Mouse (Mus musculus) C2C12 (cell line): ENCODE measurements around the gene Cep95. TPM values are rescaled to one million over a fixed set of nuclear protein-coding genes. Genes with fewer than 3 reads are reported as not detected.

ENCODE experiments used
- H3K27me3 ChIP-seq: one replicate; pipeline ENCODE4 v1.6.1; 2011; ENCODE audit not compliant: control insufficient read depth, insufficient read depth, insufficient read length
- H3K36me3 ChIP-seq: one replicate; pipeline ENCODE4 v1.6.1; 2011; ENCODE audit not compliant: control insufficient read depth, insufficient read depth
- H3K4me3 ChIP-seq: one replicate; pipeline ENCODE4 v1.5.1; 2011; ENCODE audit warnings: mild to moderate bottlenecking, control low read depth; ENCODE audit not compliant: poor library complexity, insufficient read depth, severe bottlenecking
- H3K79me2 ChIP-seq: one replicate; pipeline ENCODE4 v1.6.1; 2011; ENCODE audit not compliant: control insufficient read depth, insufficient read depth
- H3K79me3 ChIP-seq: one replicate; pipeline ENCODE4 v1.6.1; 2011; ENCODE audit warnings: low read depth, control low read depth
- H3ac ChIP-seq: one replicate; pipeline ENCODE3; 2011; ENCODE audit warnings: low read depth; ENCODE audit not compliant: control insufficient read depth, insufficient read length
- CEBPB ChIP-seq: IDR thresholded peaks from one replicate; pipeline ENCODE4 v1.6.1; 2011; ENCODE audit warnings: low read depth, mild to moderate bottlenecking, control low read depth, moderate library complexity
- CTCF ChIP-seq: IDR thresholded peaks from one replicate; pipeline ENCODE4 v1.5.1; 2011; ENCODE audit not compliant: control insufficient read depth, insufficient read depth, insufficient read length
- FOSL1 ChIP-seq: IDR thresholded peaks from one replicate; pipeline ENCODE4 v1.8.0; 2011; ENCODE audit warnings: mild to moderate bottlenecking, low read length; ENCODE audit not compliant: poor library complexity, insufficient read depth, severe bottlenecking
- MAX ChIP-seq: IDR thresholded peaks from one replicate; pipeline ENCODE4 v1.6.1; 2011; ENCODE audit warnings: mild to moderate bottlenecking, control low read depth
- MYOD1 ChIP-seq: IDR thresholded peaks from one replicate; pipeline ENCODE4 v1.6.1; 2011; ENCODE audit warnings: low read depth; ENCODE audit not compliant: control insufficient read depth, insufficient read length
- MYOG ChIP-seq: IDR thresholded peaks from one replicate; pipeline ENCODE4 v1.6.1; 2011; ENCODE audit not compliant: control insufficient read depth, insufficient read length; ENCODE audit errors: extremely low read depth
- USF1 ChIP-seq: IDR thresholded peaks from one replicate; pipeline ENCODE4 v1.6.1; 2011; ENCODE audit warnings: low read depth, mild to moderate bottlenecking, control low read depth, moderate library complexity
- polyA plus RNA-seq: library from polyadenylated mRNA; unstranded; fragments of >200 nt; fragmentation: generic; extraction: Trizol; gene quantifications from one replicate; pipeline ENCODE4 v1.2.1, GENCODE M21; 2012; ENCODE audit warnings: missing spikeins

Gene Cep95
- polyA plus RNA-seq, 1 experiment, result 3.5 TPM

DNA sequence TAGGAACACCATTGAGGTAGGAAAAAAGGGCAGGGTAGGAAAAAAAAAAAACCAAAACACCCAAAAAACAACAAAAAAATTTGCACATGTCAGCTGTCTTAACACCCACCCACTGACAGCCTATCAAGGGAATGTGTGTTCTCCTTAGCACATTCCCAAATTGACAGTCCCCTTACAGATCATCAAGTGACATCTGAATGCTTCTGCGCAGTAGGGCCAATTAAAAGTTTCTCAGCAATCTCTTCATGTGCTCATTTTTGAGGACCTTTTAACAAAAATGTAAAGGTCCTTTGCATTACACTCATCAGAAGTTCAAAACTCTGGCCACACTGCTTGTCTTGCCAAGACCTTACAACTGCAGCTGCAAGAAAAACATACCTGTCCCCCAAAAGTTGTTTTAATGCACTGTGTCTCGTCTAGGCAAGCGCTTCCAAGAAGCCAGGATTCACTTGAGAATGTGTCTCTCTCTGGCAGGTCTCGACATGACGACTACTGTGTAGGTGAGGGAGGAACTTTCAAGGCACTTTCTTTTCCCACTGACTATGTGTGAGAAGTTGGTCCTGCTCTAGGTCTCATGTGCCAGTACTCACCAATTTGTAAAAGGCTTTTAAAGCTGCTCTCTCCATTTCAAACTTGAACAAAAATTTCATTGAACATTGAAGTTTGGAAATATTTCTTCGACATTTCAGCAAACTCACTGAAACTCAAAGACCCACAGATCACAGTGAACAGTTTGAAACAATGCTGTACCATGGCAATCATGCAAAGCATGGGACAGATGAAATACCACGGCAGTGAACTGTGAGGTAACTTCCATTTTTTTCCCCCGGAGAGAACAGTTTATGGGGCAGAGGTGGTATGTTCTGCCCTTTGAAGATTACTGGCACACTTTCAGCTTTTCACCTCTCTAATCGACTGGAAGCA is 5.9 kb upstream of the Cep95 start:
- Histone ChIP-seq H3ac (no peak overlapping the region), H3K79me3 (peaks cover 60% of the 10 kb centered on the region), H3K4me3 (no peak overlapping the region), H3K79me2 (peaks cover 78% of the 10 kb centered on the region), H3K27me3 (no peaks in the 10 kb centered on the region), H3K36me3 (peaks cover 80% of the 10 kb centered on the region)
- TF ChIP-seq MYOG (no peak), FOSL1 (no peak), MYOD1 (no peak), CEBPB (no peak), MAX (no peak), CTCF (no peak), USF1 (no peak)

DNA sequence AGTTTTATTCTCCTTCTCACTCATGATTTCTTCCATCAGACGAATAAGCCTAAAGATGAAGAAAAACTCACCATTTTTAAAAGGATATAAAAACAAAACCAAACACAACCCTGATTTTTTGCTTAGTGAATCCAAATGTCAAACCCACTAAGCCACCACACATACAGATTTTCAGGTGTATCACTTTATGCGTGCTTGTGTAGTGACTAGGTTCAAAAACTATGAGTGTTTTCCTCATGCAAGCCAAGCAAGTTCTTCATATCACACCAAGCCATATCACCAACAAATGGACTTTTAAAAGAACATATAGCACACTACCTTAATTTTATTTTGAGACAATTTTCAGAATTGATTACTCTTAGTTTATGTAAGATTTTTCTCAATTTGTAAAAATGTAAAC is 4.6 kb upstream of the Cep95 start:
- Histone ChIP-seq H3K27me3 (no peaks in the 10 kb centered on the region), H3K79me3 (peaks cover 60% of the 10 kb centered on the region), H3K4me3 (no peak overlapping the region), H3K36me3 (peaks cover 80% of the 10 kb centered on the region), H3ac (no peak overlapping the region), H3K79me2 (peaks cover 72% of the 10 kb centered on the region)
- no peak for TF ChIP-seq CTCF
- TF ChIP-seq MYOG, result no peak
- no peak for TF ChIP-seq USF1
- TF ChIP-seq FOSL1, result no peak
- no peak for TF ChIP-seq MAX
- no peak for TF ChIP-seq MYOD1
- no peak for TF ChIP-seq CEBPB

DNA sequence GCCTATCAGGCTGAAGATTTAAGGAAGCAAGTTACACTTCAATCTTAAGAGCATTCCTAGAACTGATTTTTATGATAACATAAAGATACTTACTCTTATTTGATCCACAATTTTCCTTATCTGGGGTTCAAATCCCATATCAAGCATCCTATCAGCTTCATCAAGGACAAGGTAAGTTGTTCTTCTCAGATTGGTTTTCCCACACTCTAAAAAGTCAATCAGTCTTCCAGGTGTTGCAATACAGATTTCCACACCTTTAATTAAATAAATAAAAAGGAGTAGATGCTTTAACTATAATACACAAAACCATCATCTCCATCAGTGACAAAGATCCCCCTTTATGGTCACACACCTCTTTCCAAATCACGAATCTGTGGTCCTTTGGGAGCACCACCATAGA is 4.0 kb upstream of the Cep95 start:
- Histone ChIP-seq H3K79me2 (peaks cover 77% of the 10 kb centered on the region), H3K27me3 (no peaks in the 10 kb centered on the region), H3K79me3 (peaks cover 65% of the 10 kb centered on the region), H3K36me3 (peaks cover 74% of the 10 kb centered on the region), H3ac (no peak overlapping the region), H3K4me3 (no peak overlapping the region)
- TF ChIP-seq CEBPB, result no peak
- TF ChIP-seq MAX, result no peak
- TF ChIP-seq FOSL1, result no peak
- no peak for TF ChIP-seq CTCF
- TF ChIP-seq USF1, result no peak
- no peak for TF ChIP-seq MYOG
- TF ChIP-seq MYOD1, result no peak

DNA sequence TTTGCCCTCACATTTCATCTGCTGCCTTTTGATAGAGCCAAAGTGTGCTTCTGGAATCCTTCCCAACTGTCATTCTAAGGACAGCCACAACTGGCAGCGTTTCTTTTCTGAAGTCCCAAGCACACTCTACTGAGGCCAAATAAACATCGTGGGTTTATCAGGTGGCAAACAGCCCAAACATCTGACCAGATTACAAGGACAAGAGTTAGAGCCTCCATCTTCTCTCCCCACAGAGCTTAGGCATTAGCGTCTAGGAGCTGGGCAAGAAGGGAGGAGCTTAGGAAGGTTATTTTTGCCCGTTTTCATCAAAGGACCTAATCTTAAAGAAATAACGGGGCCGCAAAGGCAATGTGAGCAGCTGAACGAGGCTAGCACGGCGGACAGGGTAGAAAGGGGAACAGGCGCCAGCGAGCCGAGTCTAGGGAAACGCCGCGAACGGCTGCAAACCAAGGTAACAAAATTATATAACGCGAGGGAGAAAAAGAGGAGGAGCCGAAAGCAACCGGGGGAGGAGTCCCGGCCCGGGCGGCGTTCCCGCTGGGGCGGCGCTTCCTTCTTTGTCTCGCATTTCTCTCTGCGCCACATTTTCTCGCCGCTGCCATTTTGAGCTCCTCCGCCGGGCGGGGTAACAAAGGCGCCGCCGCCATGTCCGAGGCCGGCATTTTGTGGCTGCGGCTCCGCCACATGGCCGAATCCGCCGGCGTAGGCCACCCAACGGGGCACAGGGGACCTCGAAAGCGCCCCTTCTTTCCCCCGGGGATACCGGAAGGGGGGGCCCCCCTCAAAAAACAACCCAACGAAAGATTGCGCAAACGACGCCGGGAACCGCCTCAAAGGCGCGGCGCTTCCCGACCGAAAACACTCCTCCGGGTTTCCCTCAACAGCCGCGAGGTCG is 1.7 kb upstream of the Cep95 start:
- Histone ChIP-seq H3K27me3 (no peaks in the 10 kb centered on the region), H3K4me3 (peak overlapping the region; percentile 95), H3K36me3 (peaks cover 51% of the 10 kb centered on the region), H3K79me3 (peaks cover 80% of the 10 kb centered on the region), H3K79me2 (peaks cover 88% of the 10 kb centered on the region), H3ac (peak overlapping the region; percentile 97)
- TF ChIP-seq MAX (no peak), CEBPB (peak; percentile 53)

DNA sequence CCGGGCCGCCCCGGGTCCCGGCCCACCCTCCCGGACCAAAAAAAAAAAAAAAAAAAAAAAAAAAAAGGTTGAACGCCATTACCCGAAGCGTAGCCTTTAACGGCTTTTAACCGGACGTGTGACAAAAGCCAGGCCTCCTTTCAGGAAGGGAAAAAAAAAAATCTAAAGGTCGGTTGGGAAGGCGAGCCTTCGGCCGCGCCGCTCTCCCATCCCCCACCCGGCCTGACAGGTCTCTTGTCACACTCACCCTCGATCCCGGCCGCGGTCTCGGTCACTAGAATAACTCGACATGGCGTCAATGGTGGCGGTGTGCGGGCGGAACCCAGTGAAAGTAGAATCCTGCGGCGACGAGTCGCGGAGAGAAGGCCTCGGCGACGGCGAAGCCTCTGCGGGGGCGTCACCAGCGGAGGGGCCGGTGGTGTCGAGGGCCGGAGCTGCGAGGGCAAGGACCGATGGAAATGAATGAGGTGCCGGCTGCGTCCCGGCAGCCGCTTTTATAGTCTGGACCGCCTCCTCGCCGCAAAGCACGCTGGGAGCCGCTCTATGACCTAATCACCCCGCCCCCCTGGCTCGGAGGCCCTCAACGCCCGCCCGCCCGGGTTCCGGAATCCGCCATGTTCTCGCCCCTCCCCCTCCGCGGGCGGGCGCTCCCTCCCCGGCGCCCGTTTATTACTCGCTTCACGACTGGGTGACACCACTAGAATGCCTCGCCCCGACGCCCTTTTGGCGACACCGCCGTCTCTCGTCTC is 852 bp upstream of the Cep95 start:
- Histone ChIP-seq H3ac (peak overlapping the region; percentile 97), H3K79me2 (peaks cover 88% of the 10 kb centered on the region), H3K79me3 (peaks cover 73% of the 10 kb centered on the region), H3K36me3 (peaks cover 50% of the 10 kb centered on the region), H3K4me3 (peak overlapping the region; percentile 95), H3K27me3 (no peaks in the 10 kb centered on the region)
- TF ChIP-seq CEBPB (peak; percentile 6), USF1 (no peak)
